22 mouse cellular contexts compared by ENCODE assay signal in the genomic region with DNA sequence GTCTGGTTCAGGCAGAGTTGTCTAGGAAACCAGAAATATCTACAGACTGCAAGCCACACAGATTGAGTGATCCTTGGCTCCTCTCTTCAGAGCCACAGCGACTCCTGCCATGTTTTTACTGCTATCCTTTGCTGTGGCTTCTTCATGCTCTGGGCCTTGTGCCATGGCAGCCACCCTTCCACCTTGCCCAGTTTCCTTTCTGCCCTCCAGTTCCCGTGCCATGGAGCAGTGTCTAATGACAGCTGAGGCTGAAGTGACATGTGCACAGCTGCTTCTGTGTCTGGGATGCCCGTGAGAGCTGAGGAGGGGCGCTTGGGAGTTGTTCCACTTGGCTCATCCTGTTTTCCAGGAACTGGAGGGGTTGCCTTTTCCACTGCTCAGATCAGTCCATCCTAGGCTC.
DNase-seq lines count a peak whose midpoint lies in the region; ATAC-seq lines count a peak whose summit lies in the region.
"Had no signal": no experiment of that assay in that cellular context is flagged by ENCODE, and none has a peak within 500 bp of the region (broad histone marks: within the 10 kb centered on the region; RNA-seq: fewer than 3 reads in every experiment).

No protein-coding gene starts in this region.

- 55% methylated on average over 4 of the region's 4 CpGs for WGBS in forebrain, embryonic 15.5 days
- 55% methylated on average over 4 of the region's 4 CpGs for WGBS in forebrain, embryonic 16.5 days

- H3K9ac ChIP-seq in forebrain, embryonic 15.5 days (replicated peaks): no peak overlapping the region
- no peak overlapping the region for H3K9ac ChIP-seq in forebrain, embryonic 16.5 days (replicated peaks; ENCODE audit: low read depth, low read length)
- H3K9ac ChIP-seq: embryonic facial prominence, embryonic 13.5 days; forebrain, embryonic 13.5 days; heart, embryonic 15.5 days; hindbrain, embryonic 14.5 days had no signal

- no peaks in the 10 kb centered on the region for H3K27me3 ChIP-seq in forebrain, embryonic 15.5 days
- H3K27me3 ChIP-seq in forebrain, embryonic 16.5 days (replicated peaks; ENCODE audit: control insufficient read depth, insufficient read depth, low read length): no peaks in the 10 kb centered on the region
- H3K27me3 ChIP-seq: CH12.LX; embryonic facial prominence, embryonic 13.5 days; forebrain, embryonic 13.5 days; heart, embryonic 15.5 days; Patski had no signal

- H3K4me2 ChIP-seq in forebrain, embryonic 15.5 days (replicated peaks): no peak overlapping the region
- H3K4me2 ChIP-seq in forebrain, embryonic 16.5 days (ENCODE audit: low read length): no peak overlapping the region
- H3K4me2 ChIP-seq: embryonic facial prominence, embryonic 13.5 days; forebrain, embryonic 13.5 days; heart, embryonic 11.5 days; heart, embryonic 15.5 days; hindbrain, embryonic 14.5 days had no signal

- H3K9me3 ChIP-seq in forebrain, embryonic 15.5 days: no peaks in the 10 kb centered on the region
- H3K9me3 ChIP-seq in forebrain, embryonic 16.5 days (ENCODE audit: control insufficient read depth, low read length): no peaks in the 10 kb centered on the region
- H3K9me3 ChIP-seq: embryonic facial prominence, embryonic 13.5 days; forebrain, embryonic 13.5 days; heart, embryonic 15.5 days had no signal

- H3K4me1 ChIP-seq in forebrain, embryonic 15.5 days: peaks cover 10% of the 10 kb centered on the region; the same call in 1 of the 2 replicates
- H3K4me1 ChIP-seq in forebrain, embryonic 16.5 days (replicated peaks; ENCODE audit: control insufficient read depth, insufficient read depth, low read length): peaks cover 2% of the 10 kb centered on the region; the same call in 1 of the 2 replicates
- H3K4me1 ChIP-seq: forebrain, embryonic 13.5 days; heart, embryonic 15.5 days had no signal

- ATAC-seq in forebrain, embryonic 15.5 days (replicated peaks): no peak
- no peak; the same call in 1 of the 2 replicates for ATAC-seq in forebrain, embryonic 16.5 days
- ATAC-seq: activated CD4-positive, CD25-positive, alpha-beta regulatory T cell, adult 4 months; forebrain, embryonic 13.5 days; intestine, embryonic 16.5 days; Patski had no signal

- no peak overlapping the region for H3K4me3 ChIP-seq in forebrain, embryonic 15.5 days
- H3K4me3 ChIP-seq in forebrain, embryonic 16.5 days (replicated peaks; ENCODE audit: low read length): no peak overlapping the region
- H3K4me3 ChIP-seq: embryonic facial prominence, embryonic 13.5 days; forebrain, embryonic 13.5 days; heart, embryonic 15.5 days had no signal

- intact Hi-C loops in gastrocnemius, postnatal 36 days (cut with DNase I): no loop called here
- intact Hi-C loops in left cerebral cortex, postnatal 4 days (cut with DNase I): no loop called here

- peak; percentile 24 for DNase-seq in gastrocnemius, postnatal 10 days
- no peak for DNase-seq in gastrocnemius, postnatal 36 days
- peak; percentile 62 for DNase-seq in left cerebral cortex, postnatal 4 days
- DNase-seq in left cerebral cortex, adult 18-20 months (ENCODE audit: low spot score in 2 of 2): no peak
- no peak for DNase-seq in thymus, postnatal 4 days
- DNase-seq: adrenal gland, adult 2 months; adrenal gland, postnatal 25 days; cerebellum, adult 18-20 months; cerebellum, adult 9-11 months; heart, postnatal 14 days; kidney, adult 2 months had no signal

- H3K27ac ChIP-seq in forebrain, embryonic 15.5 days (replicated peaks): peak overlapping the region; percentile 18
- no peak overlapping the region for H3K27ac ChIP-seq in forebrain, embryonic 16.5 days (ENCODE audit: low read length)
- H3K27ac ChIP-seq: embryonic facial prominence, embryonic 13.5 days; forebrain, embryonic 13.5 days; heart, embryonic 15.5 days; hindbrain, embryonic 14.5 days had no signal

- H3K36me3 ChIP-seq in forebrain, embryonic 15.5 days: no peaks in the 10 kb centered on the region
- no peaks in the 10 kb centered on the region for H3K36me3 ChIP-seq in forebrain, embryonic 16.5 days (ENCODE audit: control insufficient read depth, insufficient read depth)
- H3K36me3 ChIP-seq: embryonic facial prominence, embryonic 13.5 days; heart, embryonic 15.5 days had no signal

Comparison
In these comparisons a context has a peak if more than half of its experiments do, and no peak if none do; other contexts are left out.
1. DNase-seq: peak in gastrocnemius, postnatal 10 days (single experiment) and left cerebral cortex, postnatal 4 days (single experiment); none in gastrocnemius, postnatal 36 days (0 of 2), left cerebral cortex, adult 18-20 months (0 of 2) and thymus, postnatal 4 days (single experiment).